Mouse (Mus musculus): ENCODE measurements around the gene Gm10720.
"Not testable (repeated sequence)": the region's sequence is repeated elsewhere in the genome, so short reads cannot be mapped to it uniquely, and the experiment has no call there.

DNA sequence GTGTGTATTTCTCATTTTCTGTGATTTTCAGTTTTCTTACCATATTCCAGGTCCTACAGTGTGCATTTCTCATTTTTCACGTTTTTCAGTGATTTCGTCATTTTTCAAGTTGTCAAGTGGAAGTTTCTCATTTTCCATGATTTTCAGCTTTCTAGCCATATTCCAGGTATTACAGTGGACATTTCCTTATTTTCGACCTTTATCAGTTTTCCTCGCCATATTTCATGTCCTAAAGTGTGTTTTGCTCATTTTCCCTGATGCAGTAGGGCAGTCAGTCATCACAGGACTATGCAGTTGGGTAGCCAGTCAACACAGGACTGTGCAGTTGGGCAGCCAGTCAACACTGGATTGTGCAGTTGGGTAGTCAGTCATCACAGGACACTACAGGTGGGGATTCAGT lies 22.7 kb downstream of the Gm10720 start:
- TF ChIP-seq POLR2A (IDR thresholded peaks at IDR 0.05; ENCODE audit: insufficient read length, low read depth); TCF12 (IDR thresholded peaks at IDR 0.05; ENCODE audit: insufficient read depth, poor library complexity, severe bottlenecking); USF1 (IDR thresholded peaks at IDR 0.05; ENCODE audit: low read depth); MAX (IDR thresholded peaks at IDR 0.05; ENCODE audit: low read depth); CEBPB (IDR thresholded peaks at IDR 0.05; ENCODE audit: insufficient read depth, poor library complexity, severe bottlenecking); POLR2AphosphoS2 (IDR thresholded peaks at IDR 0.05; ENCODE audit: insufficient read length, low read depth); MYOD1 (IDR thresholded peaks at IDR 0.05; ENCODE audit: control insufficient read depth in 1 of 3, insufficient read length in 2 of 3, low read depth in 2 of 3): not testable (repeated sequence)
